Mouse (Mus musculus) heart, embryonic 12.5 days (tissue): ENCODE measurements around the gene Tmem43. TPM values are rescaled to one million over a fixed set of nuclear protein-coding genes. Genes with fewer than 3 reads are reported as not detected.

ENCODE experiments used
- ATAC-seq: fragments of 200-750 bp; cut with Nextera tagmentation; 2 replicates; pipeline ENCODE4 v1.8.0; 2017; ENCODE audit warnings: moderate TSS enrichment, moderate library complexity; ENCODE audit not compliant: insufficient number of reproducible peaks, low FRiP score
- H3K27ac ChIP-seq: fragments of 300-500 bp; sonication (generic); 2 replicates; pipeline ENCODE4 v1.5.1; 2016; ENCODE audit warnings: mild to moderate bottlenecking, moderate library complexity; ENCODE audit not compliant: poor library complexity, severe bottlenecking
- H3K27me3 ChIP-seq: fragments of 300-500 bp; sonication (generic); replicated peaks from 2 replicates; pipeline ENCODE4 v1.6.1; 2016; ENCODE audit warnings: mild to moderate bottlenecking, moderate library complexity
- H3K36me3 ChIP-seq: fragments of 300-500 bp; sonication (generic); 2 replicates; pipeline ENCODE4 v1.6.1; 2016; ENCODE audit warnings: mild to moderate bottlenecking, moderate library complexity
- H3K4me1 ChIP-seq: fragments of 300-500 bp; sonication (generic); replicated peaks from 2 replicates; pipeline ENCODE4 v1.6.1; 2016; ENCODE audit warnings: mild to moderate bottlenecking
- H3K4me2 ChIP-seq: fragments of 300-500 bp; sonication (generic); 2 replicates; pipeline ENCODE4 v1.6.1; 2016; ENCODE audit warnings: mild to moderate bottlenecking, moderate library complexity
- H3K4me3 ChIP-seq: fragments of 300-500 bp; sonication (generic); 2 replicates; pipeline ENCODE4 v1.5.1; 2016; ENCODE audit warnings: mild to moderate bottlenecking
- H3K9ac ChIP-seq: fragments of 300-500 bp; sonication (generic); 2 replicates; pipeline ENCODE4 v1.6.1; 2016; ENCODE audit warnings: mild to moderate bottlenecking, moderate library complexity
- H3K9me3 ChIP-seq: fragments of 300-500 bp; sonication (generic); replicated peaks from 2 replicates; pipeline ENCODE4 v1.6.1; 2016; ENCODE audit warnings: mild to moderate bottlenecking, moderate library complexity
- WGBS: fragments of 180-500 bp; shearing (Covaris S2); methylation state at CpG from one replicate; pipeline ENCODE4 v1.1.7; 2016; 5-methylcytosine and 5-hydroxymethylcytosine counted together
- polyA plus RNA-seq: library from polyadenylated mRNA; unstranded; fragments of >200 nt; fragmentation: Nextera tagmentation; extraction: Ambion mirVana; gene quantifications from 2 replicates; pipeline ENCODE4 v1.2.1, GENCODE M21; 2016

The Tmem43 gene
- polyA plus RNA-seq, 1 experiment from 2014 or later, result 33.0 TPM

DNA sequence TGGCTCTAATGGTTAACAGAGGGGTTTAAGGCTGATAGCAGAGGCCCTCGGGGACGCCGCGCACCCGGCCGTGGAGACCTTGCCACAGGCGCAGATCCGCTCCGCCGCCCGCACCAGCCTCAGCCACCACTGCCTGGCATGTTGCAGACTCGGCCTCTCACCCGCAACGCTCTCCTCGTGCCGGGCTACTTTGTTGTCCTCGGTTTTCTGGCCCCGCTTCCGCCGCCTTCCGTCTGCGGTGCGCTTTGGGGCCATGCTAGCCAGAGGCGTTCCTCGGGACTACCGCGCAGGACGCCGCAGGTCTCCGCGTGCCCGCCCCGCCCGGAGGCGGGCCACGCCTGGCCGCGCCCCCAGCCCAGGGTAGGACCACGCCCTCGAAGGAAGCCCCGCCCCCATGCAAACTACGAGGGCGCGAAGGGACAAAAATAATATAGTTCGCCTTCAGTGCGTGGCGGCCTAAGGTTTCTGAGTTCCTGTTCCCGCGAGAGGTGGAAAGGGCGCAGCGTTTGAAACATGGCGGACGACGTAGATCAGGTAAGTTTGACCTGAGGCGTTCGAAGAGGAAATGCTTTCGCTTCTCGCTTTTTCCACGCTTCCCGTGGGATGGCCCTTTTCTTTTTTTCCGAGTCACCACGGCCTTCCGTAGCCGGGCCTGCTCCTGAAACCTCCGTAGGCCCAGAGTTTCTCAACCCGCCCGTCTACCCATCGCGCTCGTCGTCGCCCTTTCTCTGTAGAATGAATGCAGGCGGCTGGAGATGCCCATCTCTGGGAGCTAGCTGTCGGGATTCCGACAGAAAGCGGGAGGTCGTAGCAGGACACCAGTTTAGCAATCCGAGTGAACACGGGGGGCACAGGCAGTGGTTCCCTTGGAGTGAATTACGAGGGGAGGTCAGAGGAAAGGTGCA, 42.3 kb downstream of the Tmem43 start, which contains the start of the genes Xpc and Lsm3:
Gene Xpc (minus strand): TSS at position 344 of the 905 bp plus-strand sequence.
Gene Lsm3 (plus strand): TSS at position 384 of the 905 bp plus-strand sequence.
- no peaks in the 10 kb centered on the region for H3K27me3 ChIP-seq
- no peaks in the 10 kb centered on the region for H3K9me3 ChIP-seq
- peak within 1 kb of the TSS; percentile 89 for H3K4me3 ChIP-seq
- peak; percentile 99 for ATAC-seq
- peak within 1 kb of the TSS; percentile 94 for H3K4me2 ChIP-seq
- H3K9ac ChIP-seq, result peak within 1 kb of the TSS; percentile 90
- peaks cover 29% of the 10 kb centered on the region for H3K4me1 ChIP-seq
- peaks cover 32% of the 10 kb centered on the region for H3K36me3 ChIP-seq
- under 1% methylated on average over 80 of the region's 80 CpGs for WGBS
- peak within 1 kb of the TSS; percentile 60 for H3K27ac ChIP-seq

DNA sequence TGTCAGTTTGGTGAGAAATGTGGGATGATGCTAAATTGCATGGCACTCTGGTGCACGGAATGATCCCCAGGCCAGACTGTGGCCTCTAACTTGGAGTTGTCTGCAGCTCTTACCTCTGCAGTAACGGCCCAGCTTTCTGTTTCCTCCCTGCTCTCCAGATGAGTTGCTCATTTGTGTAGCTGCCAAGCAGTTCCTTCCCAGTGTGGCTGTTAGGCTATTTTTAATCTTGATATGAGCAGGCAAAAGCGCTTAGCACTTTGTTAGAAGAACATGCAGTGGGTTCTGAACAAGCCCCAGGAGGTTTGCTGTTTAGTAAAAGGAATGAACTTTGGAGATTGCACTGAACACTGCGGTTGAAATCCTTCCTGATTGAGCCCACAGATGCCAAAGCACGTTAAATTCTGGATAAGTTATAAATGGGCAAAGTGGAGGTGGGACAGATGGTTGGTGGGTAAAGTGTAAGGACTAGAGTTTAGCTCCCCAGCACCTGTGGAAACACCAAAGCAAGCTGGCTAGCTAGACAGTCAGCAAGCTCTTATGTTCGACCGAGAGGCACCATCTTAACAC, 45.0 kb downstream of the Tmem43 start:
- WGBS, result 77% methylated on average over 7 of the region's 7 CpGs
- peak overlapping the region; percentile 40 for H3K27ac ChIP-seq
- H3K4me1 ChIP-seq, result peaks cover 29% of the 10 kb centered on the region
- H3K9me3 ChIP-seq, result no peaks in the 10 kb centered on the region
- H3K9ac ChIP-seq, result peak overlapping the region; percentile 17; the same call in 1 of the 2 replicates
- no peak overlapping the region for H3K4me2 ChIP-seq
- H3K36me3 ChIP-seq, result peaks cover 58% of the 10 kb centered on the region
- H3K27me3 ChIP-seq, result no peaks in the 10 kb centered on the region
- no peak overlapping the region for H3K4me3 ChIP-seq
- no peak for ATAC-seq

DNA sequence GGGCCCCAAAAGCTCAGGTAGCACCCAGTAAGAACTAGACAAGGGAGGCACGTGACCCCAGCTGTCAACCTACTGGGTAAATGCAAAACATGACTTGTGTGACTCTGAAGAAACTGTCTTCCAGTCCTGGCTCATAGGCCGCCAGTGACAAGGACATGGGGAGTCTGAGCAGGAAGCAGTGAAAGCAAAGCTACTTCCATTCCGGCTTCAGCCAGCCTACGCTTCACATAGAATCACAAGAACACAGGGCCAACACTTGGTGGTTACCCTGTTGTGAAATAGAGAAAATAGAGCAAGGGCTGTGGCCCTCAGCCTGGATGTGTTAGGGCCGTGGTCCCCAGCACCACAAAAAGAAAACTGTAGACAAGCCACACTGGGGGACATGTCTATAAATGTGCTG, 49.3 kb downstream of the Tmem43 start:
- Histone ChIP-seq H3K9me3 (no peaks in the 10 kb centered on the region), H3K4me3 (no peak overlapping the region), H3K27ac (no peak overlapping the region), H3K27me3 (no peaks in the 10 kb centered on the region), H3K9ac (no peak overlapping the region), H3K4me1 (peaks cover 14% of the 10 kb centered on the region), H3K4me2 (no peak overlapping the region), H3K36me3 (peaks cover 71% of the 10 kb centered on the region)
- 92% methylated on average over 5 of the region's 5 CpGs for WGBS
- no peak for ATAC-seq

DNA sequence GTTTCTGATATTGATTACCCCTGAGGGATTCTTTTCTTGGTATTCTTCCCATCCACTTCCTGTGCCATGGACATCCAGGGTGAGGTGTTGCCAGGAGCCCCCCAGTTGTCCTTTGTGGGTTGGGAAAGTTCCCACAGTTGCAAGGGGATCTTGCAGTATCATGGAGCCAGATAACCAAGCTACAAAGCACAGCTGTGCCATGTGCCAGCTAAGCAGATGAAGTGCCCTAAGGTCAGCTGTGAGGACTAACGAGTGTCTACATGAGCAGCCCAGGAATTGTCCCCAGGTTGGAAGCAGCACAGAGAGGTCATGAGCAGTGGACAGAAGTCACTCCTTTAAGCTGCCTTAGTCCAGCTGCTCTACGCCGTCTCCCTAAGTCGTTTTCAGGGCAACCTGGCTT, 52.0 kb downstream of the Tmem43 start:
- Histone ChIP-seq H3K4me1 (0 out of 2 replicates have a peak, but pooled peaks cover 12% of the 10 kb centered on the region), H3K4me2 (no peak overlapping the region), H3K36me3 (peaks cover 54% of the 10 kb centered on the region), H3K9ac (no peak overlapping the region), H3K27me3 (peaks cover 16% of the 10 kb centered on the region), H3K9me3 (no peaks in the 10 kb centered on the region), H3K27ac (no peak overlapping the region), H3K4me3 (no peak overlapping the region)
- 80% methylated on average over 4 of the region's 4 CpGs for WGBS
- no peak for ATAC-seq

DNA sequence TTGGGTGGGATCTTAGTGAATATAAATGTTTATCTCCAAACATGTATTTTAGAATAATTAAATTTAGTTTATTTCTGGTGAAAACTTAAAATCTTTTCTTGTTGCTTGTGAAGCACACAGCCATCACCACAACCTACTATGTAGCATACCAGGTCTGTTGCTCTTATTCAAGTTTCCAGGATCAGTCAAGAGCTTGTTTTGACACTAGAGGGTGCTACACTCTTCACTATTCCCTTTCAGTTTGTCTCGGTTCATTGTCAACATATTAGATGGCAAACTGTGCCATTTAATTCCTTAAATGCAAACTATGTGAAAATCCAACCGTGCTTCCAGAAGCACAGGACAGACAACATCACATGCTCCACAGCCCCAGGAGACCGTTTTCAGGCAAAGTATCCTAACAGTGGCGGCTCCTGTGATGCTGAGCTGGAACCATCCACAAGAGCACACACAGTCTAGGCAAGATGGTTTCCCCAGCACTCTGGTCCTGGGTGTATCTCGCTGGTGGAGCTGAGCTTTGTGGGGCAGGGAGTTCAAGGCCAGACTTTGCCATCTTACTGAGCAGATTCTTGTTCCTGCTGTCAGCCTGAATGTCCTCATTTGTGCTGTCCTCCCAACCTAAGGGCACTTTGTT, 53.8 kb downstream of the Tmem43 start:
- Histone ChIP-seq H3K9ac (no peak overlapping the region), H3K27me3 (peaks cover 27% of the 10 kb centered on the region), H3K27ac (peak overlapping the region; percentile 58; the same call in 1 of the 2 replicates), H3K4me1 (peaks cover 20% of the 10 kb centered on the region), H3K4me2 (no peak overlapping the region), H3K9me3 (no peaks in the 10 kb centered on the region), H3K36me3 (peaks cover 36% of the 10 kb centered on the region), H3K4me3 (no peak overlapping the region)
- 48% methylated on average over 5 of the region's 5 CpGs for WGBS
- ATAC-seq, result no peak

DNA sequence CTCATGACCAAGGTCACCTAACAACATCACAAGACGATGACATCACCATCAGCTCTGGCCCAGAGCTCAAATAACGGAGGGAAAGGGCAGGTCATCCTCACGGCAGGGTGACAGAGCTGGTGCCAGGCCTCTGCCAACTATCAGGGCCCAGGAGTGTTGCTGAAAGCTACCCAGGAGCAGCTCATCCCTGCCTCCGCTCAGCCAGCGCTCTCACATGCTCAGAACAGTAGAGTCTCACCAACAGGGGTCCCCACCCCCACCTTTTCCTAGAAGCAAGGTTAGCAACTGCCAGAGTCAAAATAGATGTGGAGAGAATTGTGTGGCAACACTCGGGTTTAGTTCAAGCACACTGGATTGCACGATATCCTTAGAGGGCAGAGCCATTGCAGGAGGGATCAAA, 54.8 kb downstream of the Tmem43 start:
- H3K4me2 ChIP-seq, result no peak overlapping the region
- peaks cover 28% of the 10 kb centered on the region for H3K36me3 ChIP-seq
- H3K27me3 ChIP-seq, result peaks cover 33% of the 10 kb centered on the region
- ATAC-seq, result no peak
- H3K27ac ChIP-seq, result peak overlapping the region; percentile 58
- H3K9me3 ChIP-seq, result no peaks in the 10 kb centered on the region
- H3K4me3 ChIP-seq, result no peak overlapping the region
- no peak overlapping the region for H3K9ac ChIP-seq
- 55% methylated on average over 7 of the region's 7 CpGs for WGBS
- peaks cover 20% of the 10 kb centered on the region for H3K4me1 ChIP-seq

DNA sequence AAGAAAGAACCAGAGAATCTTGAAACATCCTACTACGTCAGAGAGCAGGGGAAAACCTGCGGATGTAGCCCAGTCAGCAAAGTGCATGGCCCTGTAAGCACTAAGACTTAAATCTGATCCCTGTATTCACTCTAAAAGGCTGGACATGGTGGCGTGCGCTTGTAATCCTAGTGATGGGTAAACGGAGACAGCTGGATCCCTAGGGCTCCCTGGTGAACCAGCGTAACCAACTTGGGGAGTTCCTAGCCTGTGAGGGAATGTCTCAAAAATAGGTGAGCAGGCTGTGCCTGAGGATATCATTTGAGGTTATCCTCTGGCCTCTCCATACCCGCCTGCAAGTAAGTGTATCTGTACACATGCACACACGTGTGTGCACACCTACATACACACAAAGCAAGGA, 57.2 kb downstream of the Tmem43 start:
- H3K4me3 ChIP-seq, result no peak overlapping the region
- no peak overlapping the region for H3K9ac ChIP-seq
- peaks cover 52% of the 10 kb centered on the region for H3K27me3 ChIP-seq
- 87% methylated on average over 8 of the region's 8 CpGs for WGBS
- H3K4me1 ChIP-seq, result peaks cover 24% of the 10 kb centered on the region
- H3K36me3 ChIP-seq, result peaks cover 10% of the 10 kb centered on the region; the same call in 1 of the 2 replicates
- H3K27ac ChIP-seq, result no peak overlapping the region
- ATAC-seq, result no peak
- no peak overlapping the region for H3K4me2 ChIP-seq
- H3K9me3 ChIP-seq, result no peaks in the 10 kb centered on the region

DNA sequence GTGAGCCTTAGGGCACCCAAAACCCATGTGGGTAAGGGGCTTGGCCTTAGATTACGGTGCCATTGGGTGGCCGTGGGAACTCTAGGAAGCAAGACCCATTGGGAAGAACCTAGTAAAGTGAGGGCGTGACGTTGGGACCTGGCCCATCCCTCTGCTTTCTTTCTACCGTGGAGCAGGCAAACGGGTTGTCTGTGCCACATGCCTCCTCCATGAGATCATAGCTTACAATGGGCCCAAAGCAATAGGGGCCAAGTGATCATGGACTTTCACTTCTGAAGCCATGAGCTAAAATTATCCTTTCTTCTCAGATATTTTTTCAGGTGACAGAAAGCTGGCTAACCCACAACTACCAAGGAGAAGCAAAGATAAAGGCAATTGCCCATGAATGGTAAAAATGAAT, 57.8 kb downstream of the Tmem43 start:
- Histone ChIP-seq H3K27me3 (peaks cover 58% of the 10 kb centered on the region), H3K9ac (no peak overlapping the region), H3K36me3 (peaks cover 10% of the 10 kb centered on the region; the same call in 1 of the 2 replicates), H3K4me1 (peaks cover 24% of the 10 kb centered on the region), H3K27ac (no peak overlapping the region), H3K4me2 (no peak overlapping the region), H3K4me3 (no peak overlapping the region), H3K9me3 (no peaks in the 10 kb centered on the region)
- WGBS, result 62% methylated on average over 6 of the region's 6 CpGs
- 0 out of 2 replicates have a peak, but pooled peaks have one; percentile 51 for ATAC-seq

DNA sequence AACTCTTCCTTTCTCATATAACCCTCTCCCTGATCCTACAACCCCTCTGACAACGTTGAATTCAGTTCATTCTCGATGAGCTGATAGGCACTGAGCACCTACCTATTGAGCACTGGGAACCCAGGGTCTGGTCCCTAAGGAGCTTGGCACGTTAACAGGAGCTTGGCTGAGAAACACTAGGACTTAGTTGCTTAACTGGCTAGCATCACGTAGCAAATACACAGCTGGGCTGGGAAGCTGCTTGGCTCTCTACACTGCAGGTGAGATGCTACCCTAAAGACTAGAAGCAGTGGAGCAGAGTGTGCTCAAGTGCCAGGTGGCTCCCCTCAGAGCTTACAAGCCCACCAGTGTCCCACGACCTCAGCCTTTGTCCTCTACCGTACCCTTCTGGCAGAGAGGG, 59.2 kb downstream of the Tmem43 start:
- WGBS, result 69% methylated on average over 6 of the region's 6 CpGs
- no peak for ATAC-seq
- Histone ChIP-seq H3K9me3 (no peaks in the 10 kb centered on the region), H3K4me2 (no peak overlapping the region), H3K27me3 (peaks cover 68% of the 10 kb centered on the region), H3K27ac (no peak overlapping the region), H3K36me3 (peaks cover 10% of the 10 kb centered on the region; the same call in 1 of the 2 replicates), H3K4me3 (no peak overlapping the region), H3K4me1 (peaks cover 22% of the 10 kb centered on the region), H3K9ac (no peak overlapping the region)

DNA sequence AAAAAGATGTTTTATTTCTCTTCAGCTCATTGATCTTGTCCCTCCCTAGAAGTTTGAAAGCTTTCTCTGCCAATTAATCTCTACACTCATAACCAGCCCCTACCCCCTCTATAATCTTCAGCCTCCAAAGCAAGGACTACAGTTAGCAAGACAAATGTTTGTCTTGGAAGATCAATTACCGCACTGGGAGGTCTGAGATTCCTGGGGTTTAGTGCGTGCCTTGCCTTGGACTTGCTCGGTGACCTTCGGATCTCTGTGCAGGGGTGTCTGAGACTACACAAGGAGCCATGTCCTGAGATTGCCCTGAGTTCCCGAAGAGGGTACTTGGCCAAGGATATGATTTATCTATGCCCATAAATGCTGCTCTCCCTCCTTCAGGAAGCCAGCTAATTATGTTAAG, 59.9 kb downstream of the Tmem43 start:
- WGBS, result 71% methylated on average over 5 of the region's 5 CpGs
- Histone ChIP-seq H3K27ac (no peak overlapping the region), H3K9me3 (no peaks in the 10 kb centered on the region), H3K4me1 (peaks cover 16% of the 10 kb centered on the region), H3K9ac (no peak overlapping the region), H3K4me2 (no peak overlapping the region), H3K4me3 (no peak overlapping the region), H3K27me3 (peaks cover 73% of the 10 kb centered on the region), H3K36me3 (peaks cover 10% of the 10 kb centered on the region; the same call in 1 of the 2 replicates)
- ATAC-seq, result no peak

DNA sequence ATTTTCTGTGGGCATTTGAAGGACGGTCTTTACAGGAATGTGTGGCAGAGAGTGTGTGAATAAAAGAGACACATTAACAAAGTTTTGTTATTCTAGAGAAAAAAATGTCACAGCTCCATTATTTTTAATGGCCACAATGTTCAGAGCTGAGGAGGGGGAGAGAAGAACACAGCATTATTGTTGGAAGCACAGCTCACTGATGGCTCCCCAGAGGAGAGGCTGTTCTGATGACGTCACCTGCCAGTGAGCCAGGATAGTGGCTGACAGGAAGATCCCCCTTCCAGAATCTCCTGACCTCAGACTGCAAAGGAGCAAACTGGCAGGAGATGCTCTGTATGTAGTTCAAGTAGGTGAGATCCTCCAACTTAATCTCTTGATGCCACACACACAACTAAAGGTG, 60.3 kb downstream of the Tmem43 start:
- Histone ChIP-seq H3K27ac (no peak overlapping the region), H3K36me3 (peaks cover 8% of the 10 kb centered on the region; the same call in 1 of the 2 replicates), H3K27me3 (peaks cover 75% of the 10 kb centered on the region), H3K9me3 (no peaks in the 10 kb centered on the region), H3K4me2 (no peak overlapping the region), H3K9ac (no peak overlapping the region), H3K4me3 (no peak overlapping the region), H3K4me1 (peaks cover 12% of the 10 kb centered on the region)
- no peak for ATAC-seq
- WGBS, result 38% methylated on average over 2 of the region's 2 CpGs
